Mouse (Mus musculus) ZHBTc4 (cell line): Measurements from ENCODE around the gene Rnf220.
A peak's percentile ranks its signal among the peaks of the same experiment; 100 is the strongest.

ENCODE experiments used
- DNase-seq: peaks from one replicate; pipeline ENCODE4 v3.0.0-alpha.2; 2011; ENCODE audit warnings: low read depth, low spot score

The Rnf220 gene

DNA sequence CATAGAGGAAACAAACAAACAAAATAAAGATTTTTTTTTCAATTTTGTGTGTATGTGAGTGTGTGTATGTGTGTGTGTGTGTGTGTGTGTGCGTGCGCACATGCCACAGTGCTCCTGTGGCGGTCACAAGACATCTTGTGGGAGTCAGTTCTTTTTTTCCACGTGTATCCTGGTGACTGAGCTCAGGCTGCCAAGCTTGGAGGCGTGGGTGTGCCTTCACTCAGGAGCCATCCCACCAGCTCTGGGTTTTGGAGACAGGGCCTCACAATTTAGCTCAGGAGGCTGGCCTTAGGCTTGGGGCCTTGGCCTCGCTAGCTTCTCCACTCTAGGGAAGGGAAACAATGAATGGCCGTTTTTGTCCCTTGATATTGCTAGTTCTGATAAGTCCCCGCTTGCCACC lies 272.7 kb downstream of the Rnf220 start:
- peak; percentile 31 for DNase-seq

GRCm38 (mm10) chr4:117223001-117223400 lies 273.9 kb downstream of the Rnf220 start:
- no peak for DNase-seq

DNA sequence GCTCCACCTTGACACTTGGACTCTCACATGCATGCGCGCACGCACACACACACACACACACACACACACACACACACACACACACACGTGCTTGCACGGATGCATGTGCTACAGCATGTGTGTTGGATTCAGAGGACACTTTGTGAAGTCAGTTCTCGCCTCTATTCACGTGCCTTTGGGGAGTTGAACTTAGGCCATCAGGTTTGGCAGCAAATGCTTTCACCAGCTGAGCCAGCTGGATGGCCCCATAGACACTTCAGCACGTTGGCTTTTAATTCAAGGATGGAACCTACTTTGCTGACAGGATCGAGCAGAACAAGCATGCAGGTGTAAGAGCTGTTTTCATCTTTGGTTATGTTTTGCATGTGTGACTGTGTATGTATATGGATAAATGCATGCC lies 275.0 kb downstream of the Rnf220 start:
- DNase-seq: no peak
